Mouse (Mus musculus) testis, adult 2 months (tissue): ENCODE measurements around the gene Galnt2.

Experiments
- CTCF ChIP-seq: fragments of 200-500 bp; IDR thresholded peaks from 2 replicates; pipeline ENCODE4 v1.5.1; 2012; ENCODE audit warnings: low read depth, mild to moderate bottlenecking, inconsistent platforms, low read length, moderate library complexity; ENCODE audit not compliant: control insufficient read depth, insufficient read depth, insufficient replicate concordance
- POLR2A ChIP-seq: fragments of 200-500 bp; IDR thresholded peaks from 2 replicates; pipeline ENCODE4 v1.6.1; 2012; ENCODE audit warnings: low read depth, mild to moderate bottlenecking, inconsistent platforms, low read length, moderate library complexity; ENCODE audit not compliant: control insufficient read depth

GRCm38 (mm10) chr8:124336302-124336701 is 105.1 kb downstream of the Galnt2 start:
- TF ChIP-seq CTCF (no peak), POLR2A (no peak)
